Comparison of ENCODE assay signal across 9 mouse cellular contexts in genomic region chr7:65610171-65610570, GRCm38 (mm10). TPM values are rescaled to one million over a fixed set of nuclear protein-coding genes. Genes with fewer than 3 reads are reported as not detected.
DNase-seq lines count a peak whose midpoint lies in the region; TF ChIP-seq lines count a peak whose summit lies in the region.
"Had no signal": no experiment of that assay in that cellular context is flagged by ENCODE, and none has a peak within 500 bp of the region (broad histone marks: within the 10 kb centered on the region; RNA-seq: fewer than 3 reads in every experiment).

No protein-coding gene starts in this region.

- no peak overlapping the region for H3K27ac ChIP-seq in gastrocnemius, adult 2 months
- H3K27ac ChIP-seq in cerebellum, adult 2 months (ENCODE audit: insufficient read depth, low read length) = no peak overlapping the region
- H3K27ac ChIP-seq in limb, embryonic 10.5 days = no peak overlapping the region
- H3K27ac ChIP-seq: limb, embryonic 15.5 days had no signal

- no peaks in the 10 kb centered on the region for H3K36me3 ChIP-seq in limb, embryonic 10.5 days
- H3K36me3 ChIP-seq: limb, embryonic 15.5 days had no signal

- peaks cover 18% of the 10 kb centered on the region for H3K4me1 ChIP-seq in cerebellum, adult 2 months (ENCODE audit: control insufficient read depth, insufficient read depth, low read length)
- H3K4me1 ChIP-seq in limb, embryonic 10.5 days = 0 out of 2 replicates have a peak, but pooled peaks cover 2% of the 10 kb centered on the region
- H3K4me1 ChIP-seq: limb, embryonic 15.5 days had no signal

- DNase-seq in gastrocnemius, adult 2 months = peak; percentile 18
- DNase-seq in gastrocnemius, postnatal 4 days (ENCODE audit: low spot score in 2 of 2) = no peak
- DNase-seq in 3134 (ENCODE audit: extremely low read depth, insufficient read length, low spot score) = peak; percentile 62
- DNase-seq in cerebellum, adult 2 months = peak; percentile 82 to 91
- DNase-seq in layer of hippocampus, adult 9-11 months = peak; percentile 83
- DNase-seq in ovary, postnatal 14 days (ENCODE audit: low spot score) = peak; percentile 7
- no peak for DNase-seq in T-cell, adult 2 months (ENCODE audit: low spot score)
- DNase-seq in limb, embryonic 10.5 days (ENCODE audit: low spot score) = no peak

- WGBS in cerebellum, adult 2 months = 2% methylated on average over 5 of the region's 5 CpGs
- WGBS in limb, embryonic 10.5 days = 80% methylated on average over 5 of the region's 5 CpGs

- intact Hi-C loops in gastrocnemius, adult 2 months (cut with DNase I) = no loop called here

- H3K4me3 ChIP-seq in gastrocnemius, adult 2 months = no peak overlapping the region
- H3K4me3 ChIP-seq in cerebellum, adult 2 months (replicated peaks; ENCODE audit: insufficient read depth, low read depth, low read length) = no peak overlapping the region
- no peak overlapping the region for H3K4me3 ChIP-seq in limb, embryonic 10.5 days
- H3K4me3 ChIP-seq: limb, embryonic 15.5 days had no signal

- no peak for TF ChIP-seq CTCF in gastrocnemius, adult 2 months (IDR thresholded peaks at IDR 0.05)
- TF ChIP-seq CTCF in cerebellum, adult 2 months (IDR thresholded peaks at IDR 0.05; ENCODE audit: borderline replicate concordance, insufficient read depth, low read depth, low read length) = peak; percentile 59

- TF ChIP-seq POLR2A in cerebellum, adult 2 months (IDR thresholded peaks at IDR 0.05; ENCODE audit: borderline replicate concordance, insufficient read depth, low read length) = no peak

- H3K9me3 ChIP-seq in limb, embryonic 10.5 days (replicated peaks) = no peaks in the 10 kb centered on the region
- H3K9me3 ChIP-seq: limb, embryonic 15.5 days had no signal

- no peaks in the 10 kb centered on the region for H3K27me3 ChIP-seq in cerebellum, adult 2 months (ENCODE audit: control insufficient read depth, insufficient read depth, low read length)
- no peaks in the 10 kb centered on the region for H3K27me3 ChIP-seq in limb, embryonic 10.5 days (ENCODE audit: low read depth, poor library complexity, severe bottlenecking)
- H3K27me3 ChIP-seq: limb, embryonic 15.5 days had no signal

RNA-seq across cellular contexts. Expression of gene Tarsl2, which starts 34.5 kb away (rescaled TPM):
- total RNA-seq in gastrocnemius, adult 2 months (2021) = 10 to 100 TPM; 59.2 to 67.0 TPM
- 10 to 100 TPM; 38.1 to 44.6 TPM for total RNA-seq in gastrocnemius, postnatal 4 days (2021)
- polyA plus RNA-seq in cerebellum, adult 2 months (2012; rRNA removed) = 17.6 and 17.9 TPM in 2 replicates
- 4.4 and 6.2 TPM in 2 replicates for polyA plus RNA-seq in limb, embryonic 10.5 days (2016; fragmentation: Nextera tagmentation; extraction: Ambion mirVana)

Comparison
In these comparisons a context has a peak if more than half of its experiments do, and no peak if none do; other contexts are left out.
1. DNase-seq: peak in gastrocnemius, adult 2 months (single experiment), 3134 (single experiment), cerebellum, adult 2 months (2 of 2), layer of hippocampus, adult 9-11 months (single experiment) and ovary, postnatal 14 days (single experiment); none in gastrocnemius, postnatal 4 days (0 of 2), T-cell, adult 2 months (single experiment) and limb, embryonic 10.5 days (single experiment).